Mouse (Mus musculus) heart, adult 18-20 months (tissue): ENCODE measurements at regions not wholly inside any gene's neighbourhood (a gene's known extent, or its start where the extent isn't known, plus 50 kb on each side); places are given as distances from the start of the nearest gene placed in this dataset.

Experiments used
- DNase-seq, 2 experiments: peaks; one replicate each; pipeline ENCODE4 v3.0.0; 2021 to 2022; ENCODE audit warnings: mixed read lengths in 1 of 2

DNA sequence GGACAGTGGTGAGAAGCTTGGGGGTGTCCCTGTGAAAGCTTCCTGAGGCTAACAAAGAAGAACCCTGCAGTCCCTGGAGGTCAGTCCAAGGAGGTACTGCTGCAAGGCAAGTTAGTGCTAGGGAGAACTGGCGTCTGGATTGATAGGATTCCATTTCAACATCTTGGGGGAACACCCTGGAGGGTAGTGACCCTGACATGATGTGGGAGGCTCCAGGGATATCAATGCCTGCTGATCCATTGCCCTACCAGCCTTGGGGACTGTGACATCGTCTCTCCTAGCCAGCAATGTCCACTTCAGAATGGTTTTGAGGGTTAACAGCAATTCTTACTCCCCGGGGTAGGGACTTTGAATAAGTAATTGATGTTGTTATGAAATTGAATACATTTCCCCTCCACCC is 280.1 kb downstream of the Maf start:
- no peak for DNase-seq

DNA sequence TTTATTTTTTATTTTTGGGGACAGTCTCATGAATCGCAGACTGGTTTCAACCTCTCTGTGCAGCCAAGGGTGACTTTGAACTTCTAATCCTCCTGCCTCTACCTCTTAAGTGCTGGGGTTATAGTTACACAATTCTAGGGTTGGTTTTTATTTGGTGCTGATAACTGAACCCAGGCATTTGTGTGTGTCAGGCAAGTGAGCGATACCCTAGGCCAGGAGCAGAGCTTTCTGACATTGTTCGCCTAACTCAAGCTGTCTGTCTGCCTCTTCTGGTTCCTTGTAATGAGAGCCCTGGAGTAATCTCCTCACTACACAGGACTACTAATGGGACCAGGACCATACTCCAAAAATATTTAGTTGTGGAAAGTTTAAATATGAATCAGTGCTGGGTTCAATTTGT is 281.1 kb downstream of the Maf start:
- no peak for DNase-seq

DNA sequence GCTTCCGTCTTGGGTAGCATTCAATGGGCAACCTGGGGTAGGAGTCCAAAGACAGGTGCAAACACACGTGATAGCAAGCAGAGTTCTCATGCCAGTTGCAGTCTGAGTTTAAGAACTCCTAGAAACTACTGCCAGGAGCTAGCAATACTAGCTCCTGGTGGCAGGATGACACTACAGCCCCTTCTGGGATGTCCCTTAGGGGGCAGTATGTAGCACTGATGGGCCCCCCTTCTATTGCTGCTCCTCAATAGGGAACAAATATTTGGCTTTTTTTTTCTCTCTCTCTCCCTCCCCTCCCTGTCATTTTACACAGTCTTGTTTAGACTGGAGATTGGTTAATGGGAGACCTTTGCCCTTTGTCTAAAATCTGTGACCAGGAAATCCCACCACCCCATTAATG is 282.2 kb downstream of the Maf start:
- no peak for DNase-seq

DNA sequence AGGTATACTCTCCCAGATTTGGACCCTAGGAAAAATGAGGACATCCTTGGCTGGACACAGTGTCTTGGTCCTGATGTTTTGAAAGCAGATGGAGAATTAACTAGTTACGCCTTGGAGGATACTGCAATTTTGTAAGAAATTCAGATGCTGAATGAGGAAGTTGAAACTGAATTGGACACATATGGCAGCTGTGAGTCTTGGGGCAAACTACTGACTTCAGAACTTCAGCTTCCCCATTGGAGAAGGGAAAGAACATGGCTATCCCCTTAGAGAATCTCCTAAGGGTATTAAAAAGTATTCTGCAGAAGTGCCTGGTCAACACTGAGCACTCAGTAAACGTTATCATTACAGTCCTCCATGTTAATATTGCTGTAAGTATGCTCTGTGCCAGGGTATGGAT is 283.9 kb downstream of the Maf start:
- DNase-seq = peak in 1 of 2 experiments; percentile 22

DNA sequence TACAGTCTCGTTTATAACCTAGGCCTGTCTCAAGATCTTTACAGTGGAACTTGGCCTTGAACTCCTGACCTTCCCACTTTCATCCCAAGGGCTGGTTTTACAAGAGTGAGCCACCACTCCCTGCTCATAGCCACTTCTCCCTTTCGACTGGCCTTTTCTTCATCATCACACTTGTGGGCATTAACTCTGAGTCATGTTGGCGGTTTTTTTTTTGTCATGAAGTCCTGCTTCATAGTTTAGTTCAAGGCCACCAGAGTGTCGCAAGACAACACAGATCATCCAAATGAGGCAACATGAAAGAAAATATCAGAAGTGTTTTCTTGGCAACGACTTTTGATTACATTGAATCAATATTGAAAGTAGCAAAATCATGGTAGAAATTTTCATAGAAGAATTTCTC is 284.5 kb downstream of the Maf start:
- DNase-seq = peak in 1 of 2 experiments; percentile 19

DNA sequence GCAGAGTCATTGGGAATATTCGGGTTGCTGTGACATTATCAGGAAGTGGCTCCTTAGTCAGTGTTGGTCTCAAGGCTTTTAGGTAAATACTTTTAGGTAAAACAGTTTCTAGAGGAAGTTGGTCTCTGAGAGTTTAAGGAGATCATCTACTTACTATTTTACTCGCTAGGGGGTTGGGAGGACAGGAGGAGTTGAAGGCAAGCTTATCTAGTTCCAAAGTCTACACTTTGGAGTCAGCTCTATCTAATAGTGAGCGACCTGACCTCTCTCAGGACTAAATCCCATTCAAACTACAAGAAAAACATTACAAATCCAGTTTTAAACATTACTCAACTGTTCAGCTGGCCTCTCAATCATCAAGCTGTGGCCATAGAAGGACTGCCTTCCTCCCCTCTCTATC is 287.1 kb downstream of the Maf start:
- DNase-seq = no peak

DNA sequence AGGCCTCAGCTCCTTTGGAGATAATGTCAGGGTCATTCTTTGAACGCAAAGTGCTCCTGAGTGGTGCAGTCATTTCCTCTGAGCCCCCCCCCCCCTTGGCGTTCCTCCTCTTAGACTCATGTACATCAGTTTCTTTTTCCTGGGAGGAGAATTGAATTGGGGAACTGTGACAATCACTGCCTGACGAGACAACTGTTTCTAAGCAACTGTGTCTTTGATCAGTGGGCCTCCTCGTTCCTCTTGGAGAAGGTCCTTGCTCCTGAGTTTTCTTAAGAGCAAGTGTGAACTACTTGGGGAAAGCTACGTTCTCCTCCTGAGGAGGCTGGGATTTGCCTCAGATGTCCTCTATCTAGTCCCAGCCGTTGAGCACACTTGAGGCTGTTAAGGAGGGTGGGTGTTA is 287.5 kb downstream of the Maf start:
- DNase-seq = no peak

DNA sequence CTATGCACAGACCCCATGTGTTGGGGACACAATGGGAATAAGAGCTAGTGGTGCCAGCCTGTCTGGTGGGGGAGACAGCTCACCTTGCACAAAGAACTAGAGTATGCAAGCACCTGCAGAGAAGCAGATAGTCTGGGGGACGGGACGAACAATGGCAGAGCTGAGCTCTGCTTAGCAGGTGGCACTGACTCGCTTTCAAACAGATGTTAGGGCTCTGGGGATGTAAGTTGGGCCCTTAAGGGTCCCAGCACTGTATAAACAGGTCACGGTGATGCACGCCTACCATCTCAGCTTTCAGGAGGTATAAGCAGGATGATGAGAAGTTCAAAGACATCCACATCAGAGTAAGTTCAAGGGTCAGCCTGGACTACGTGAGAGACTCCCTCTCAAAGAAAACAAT is 289.5 kb downstream of the Maf start:
- no peak for DNase-seq

DNA sequence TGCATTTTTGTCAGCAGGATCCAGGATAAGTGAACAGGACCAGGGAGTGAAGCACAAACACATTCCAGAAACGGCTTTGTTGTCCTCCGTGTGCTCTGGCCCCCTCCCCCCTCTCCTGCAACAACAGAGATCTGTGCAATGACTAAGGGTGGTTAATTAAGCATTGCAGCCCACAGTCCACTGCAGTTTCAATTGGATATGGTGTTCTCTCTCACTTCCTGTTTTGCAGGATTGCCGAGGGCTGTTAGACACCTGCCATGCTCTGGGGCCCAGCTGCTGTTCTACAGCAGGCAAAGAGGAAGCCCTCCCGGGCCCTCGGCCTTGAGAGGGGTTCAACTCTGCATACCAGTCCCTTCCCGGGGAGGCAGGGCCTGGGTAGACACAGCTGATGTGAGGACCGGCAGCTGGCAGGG is 293.5 kb downstream of the Maf start:
- DNase-seq = peak; percentile 12 to 64

DNA sequence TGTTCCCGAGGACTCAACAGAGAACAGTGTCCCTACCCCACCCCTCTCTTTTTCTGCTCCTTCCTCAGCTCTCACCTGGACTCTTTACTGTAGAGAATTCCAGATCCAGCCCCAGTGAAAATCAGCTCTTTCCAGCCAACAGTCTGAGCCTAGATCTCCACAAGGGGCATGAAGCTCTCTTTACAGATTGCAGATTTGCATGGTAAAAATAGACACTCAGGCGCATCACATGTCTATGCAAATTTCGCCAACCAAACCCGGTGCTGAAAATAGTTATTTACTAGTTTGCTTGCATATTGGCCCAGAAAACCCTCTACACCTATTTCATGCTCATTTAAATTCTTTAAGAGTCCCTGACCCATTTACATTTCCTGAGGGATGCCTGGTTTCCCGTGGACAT is 295.8 kb downstream of the Maf start:
- DNase-seq = no peak

DNA sequence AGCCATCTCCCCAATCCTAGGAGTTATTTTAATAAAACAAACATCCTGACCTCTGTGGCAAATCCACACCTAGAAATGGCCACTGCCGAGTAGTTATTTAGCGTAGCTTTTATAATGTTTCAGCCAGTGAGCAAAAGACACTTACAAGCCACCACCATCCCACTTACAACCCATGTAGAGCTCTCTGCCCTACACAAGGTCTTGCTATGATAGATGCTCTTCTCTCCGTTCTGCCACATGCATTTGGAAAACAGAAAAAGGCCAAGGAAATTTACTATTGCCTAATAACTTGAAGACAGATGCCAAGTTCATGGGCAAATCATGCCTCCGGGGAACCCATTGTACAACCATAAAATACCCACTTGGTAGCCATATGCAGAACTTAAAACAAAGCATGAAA is 296.5 kb downstream of the Maf start:
- no peak for DNase-seq

DNA sequence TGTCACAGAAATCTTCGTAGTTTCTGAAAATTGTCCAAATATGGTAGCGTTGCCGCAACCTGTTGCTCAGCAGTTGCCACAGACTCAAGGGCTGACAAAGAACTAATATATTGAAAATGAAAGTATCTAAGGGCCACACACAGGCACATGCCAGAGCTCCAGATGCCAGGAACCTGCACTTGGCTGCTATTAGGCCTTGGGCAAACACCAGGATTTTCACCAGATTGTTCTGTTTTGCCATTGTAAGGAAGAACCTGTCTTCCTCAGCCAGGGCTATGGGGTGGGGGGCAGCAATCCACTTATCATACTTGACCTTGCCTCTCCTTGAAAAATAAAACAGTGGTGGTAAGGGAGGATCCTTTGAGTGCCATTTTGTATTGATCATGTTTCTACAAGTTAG is 297.4 kb downstream of the Maf start:
- no peak for DNase-seq

DNA sequence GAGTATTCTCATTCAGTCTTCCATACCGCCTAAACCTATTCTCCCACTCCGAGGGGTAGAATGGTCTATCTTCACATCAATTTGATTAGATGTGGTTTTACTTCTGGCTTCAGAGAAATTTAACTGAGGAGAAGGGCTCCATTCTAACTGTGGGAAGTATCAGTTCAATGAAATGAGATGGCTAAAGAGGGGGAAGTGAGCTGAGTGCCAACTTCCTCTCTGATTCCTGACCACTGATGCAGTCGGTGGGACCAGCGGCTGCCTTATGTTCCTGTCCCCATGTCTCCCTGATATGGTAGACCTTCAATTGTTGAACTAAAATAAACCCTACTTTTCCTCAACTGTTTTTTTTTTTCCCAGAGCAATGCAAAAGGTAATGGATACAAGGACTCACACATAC is 300.1 kb downstream of the Maf start:
- no peak for DNase-seq

DNA sequence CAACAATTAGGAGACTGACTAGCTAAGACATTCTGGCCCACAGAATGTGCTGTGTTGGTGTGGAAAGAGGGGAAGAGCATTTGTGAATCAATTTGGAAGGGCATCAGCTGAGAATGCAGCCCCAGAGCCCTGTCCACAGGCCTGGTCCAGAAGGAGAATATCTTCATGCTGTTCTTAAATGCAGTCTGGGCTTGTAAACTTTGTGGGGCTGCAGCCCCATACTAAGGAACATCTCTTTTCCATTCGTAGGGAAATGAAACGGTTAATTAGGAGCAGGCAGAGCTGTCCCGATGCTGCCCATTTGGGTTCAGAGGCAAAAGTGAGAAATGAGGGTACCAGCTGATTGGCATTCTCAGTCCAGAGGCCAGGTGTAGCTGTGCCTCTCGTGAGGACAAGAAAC is 304.0 kb downstream of the Maf start:
- DNase-seq = no peak

DNA sequence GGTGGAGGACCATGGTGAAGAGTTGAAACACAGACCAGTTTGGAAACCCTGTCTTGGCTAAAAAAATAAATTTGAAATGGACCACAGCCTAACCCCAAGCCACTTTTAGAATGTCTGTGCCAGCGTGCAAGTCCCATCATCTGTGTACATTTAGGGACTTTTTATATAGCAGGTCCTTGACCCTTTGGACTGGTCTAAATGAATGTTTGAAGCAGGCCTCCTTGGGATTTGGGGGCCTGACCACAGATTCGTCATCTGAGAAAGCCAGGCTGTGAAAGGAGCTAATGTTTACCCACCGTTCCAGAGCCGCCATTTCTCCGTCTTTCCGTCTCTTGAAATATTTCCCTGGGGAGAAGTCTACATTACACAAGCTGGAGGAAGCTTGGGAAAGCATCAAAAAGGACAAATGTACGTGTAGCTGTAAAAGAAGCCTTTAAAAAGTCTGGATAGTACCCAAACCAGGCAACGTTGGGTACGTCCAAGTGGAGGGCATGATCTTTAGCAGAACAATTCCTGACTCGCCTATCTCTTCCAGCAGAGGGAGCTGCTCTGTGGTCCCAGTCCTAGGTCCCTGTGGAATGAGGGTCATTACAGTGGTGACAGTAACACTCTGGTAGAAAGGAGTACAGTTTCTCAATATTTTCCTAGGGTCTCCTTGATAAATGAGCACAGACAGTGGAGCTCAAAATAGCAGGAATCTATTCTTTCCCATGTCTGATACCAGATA is 305.0 kb downstream of the Maf start:
- DNase-seq = peak; percentile 18 to 57
